Mouse (Mus musculus) frontal cortex, postnatal 14 days (tissue): ENCODE data around the gene Olfr665.
"Not testable (repeated sequence)": the region's sequence is repeated elsewhere in the genome, so short reads cannot be mapped to it uniquely, and the experiment has no call there.

ENCODE experiments used
- DNase-seq, 2 experiments: peaks; one replicate each; pipeline ENCODE4 v3.0.0; 2022; ENCODE audit warnings: low spot score in 2 of 2

Olfr665 gene

GRCm38 (mm10) chr7:104877731-104878130 is at the start of gene Olfr665:
Olfr665 (plus strand) TSS chr7:104878031.
- no peak for DNase-seq

GRCm38 (mm10) chr7:104842503-104842902 is 35.3 kb upstream of the Olfr665 start, which contains the start of gene Usp17lb:
Usp17lb (minus strand) TSS chr7:104842603.
- DNase-seq: no peak

- DNase-seq: no peak
Observed at GRCm38 (mm10) chr7:104843731-104844287, 34.0 kb upstream of the Olfr665 start.

GRCm38 (mm10) chr7:104851546-104851945 is 26.3 kb upstream of the Olfr665 start:
- DNase-seq: not testable (repeated sequence)

- no peak for DNase-seq
Observed at GRCm38 (mm10) chr7:104855248-104855750, 22.5 kb upstream of the Olfr665 start.

- DNase-seq: not testable (repeated sequence)
Observed at GRCm38 (mm10) chr7:104856709-104857108, 21.1 kb upstream of the Olfr665 start, which contains the start of gene Usp17la. Usp17la (plus strand) TSS chr7:104857009.

GRCm38 (mm10) chr7:104857683-104858082 is 20.1 kb upstream of the Olfr665 start:
- no peak for DNase-seq

- DNase-seq: no peak
Observed at GRCm38 (mm10) chr7:104861381-104861780, 16.4 kb upstream of the Olfr665 start.

GRCm38 (mm10) chr7:104895852-104896251 is 18.0 kb downstream of the Olfr665 start, which contains the start of gene Olfr666:
Olfr666 (minus strand) TSS chr7:104895952.
- no peak for DNase-seq

- DNase-seq: no peak
Observed at GRCm38 (mm10) chr7:104921382-104921781, 43.6 kb downstream of the Olfr665 start, which contains the start of gene Olfr667. Olfr667 (minus strand) TSS chr7:104921482.

- DNase-seq: no peak
Observed at GRCm38 (mm10) chr7:104927957-104928356, 50.1 kb downstream of the Olfr665 start, which contains the start of gene Olfr668. Olfr668 (minus strand) TSS chr7:104928057.
